Mouse (Mus musculus) MEL (cell line): ENCODE measurements around the gene Zfp146.

Experiments
- CHD1 ChIP-seq: IDR thresholded peaks from 2 replicates; pipeline ENCODE4 v1.6.1; 2012; ENCODE audit warnings: low read depth, mild to moderate bottlenecking, inconsistent platforms, low read length, improper control_type of control experiment
- CTCF ChIP-seq, 3 experiments: IDR thresholded peaks in 2 of 3; conservative IDR thresholded peaks in 1 of 3; 2 replicates each; pipeline ENCODE4 v1.5.1; 2011 to 2012; ENCODE audit warnings: low read length in 3 of 3, low read depth in 2 of 3, mild to moderate bottlenecking in 2 of 3, improper control_type of control experiment in 1 of 3, inconsistent platforms in 1 of 3, mixed read lengths in 1 of 3, moderate library complexity in 1 of 3; ENCODE audit not compliant: control insufficient read depth in 1 of 3, insufficient read depth in 1 of 3, poor library complexity in 1 of 3, severe bottlenecking in 1 of 3
- ELF1 ChIP-seq: IDR thresholded peaks from 2 replicates; pipeline ENCODE4 v1.6.1; 2014; ENCODE audit warnings: low read depth, mild to moderate bottlenecking, inconsistent platforms, low read length, improper control_type of control experiment, moderate library complexity
- EP300 ChIP-seq, 2 experiments: IDR thresholded peaks; 2 replicates each; pipeline ENCODE4 v1.6.1; 2011; ENCODE audit warnings: improper control_type of control experiment in 2 of 2, low read length in 2 of 2, low read depth in 1 of 2, mild to moderate bottlenecking in 1 of 2
- GABPA ChIP-seq: IDR thresholded peaks from 2 replicates; pipeline ENCODE4 v1.6.1; 2012; ENCODE audit warnings: low read depth, mild to moderate bottlenecking, inconsistent platforms, low read length, improper control_type of control experiment, moderate library complexity
- MAZ ChIP-seq: IDR thresholded peaks from 2 replicates; pipeline ENCODE4 v1.6.1; 2012; ENCODE audit warnings: low read depth, mild to moderate bottlenecking, inconsistent platforms, low read length, improper control_type of control experiment
- MYC ChIP-seq: IDR thresholded peaks from 2 replicates; pipeline ENCODE4 v1.6.1; 2011; ENCODE audit warnings: low read depth, mild to moderate bottlenecking, low read length, improper control_type of control experiment, moderate library complexity
- NELFE ChIP-seq: IDR thresholded peaks from 2 replicates; pipeline ENCODE4 v1.6.1; 2011; ENCODE audit warnings: low read depth, low read length, improper control_type of control experiment
- POLR2A ChIP-seq, 2 experiments: IDR thresholded peaks; 2 replicates each; pipeline ENCODE4 v1.6.1; 2011 to 2012; ENCODE audit warnings: low read length in 2 of 2, mild to moderate bottlenecking in 2 of 2, control low read depth in 1 of 2, improper control_type of control experiment in 1 of 2, low read depth in 1 of 2, moderate library complexity in 1 of 2; ENCODE audit not compliant: control insufficient read depth in 1 of 2, insufficient read depth in 1 of 2, poor library complexity in 1 of 2
- UBTF ChIP-seq: IDR thresholded peaks from 2 replicates; pipeline ENCODE4 v1.6.1; 2012; ENCODE audit warnings: low read depth, mild to moderate bottlenecking, inconsistent platforms, low read length, improper control_type of control experiment, moderate library complexity, borderline replicate concordance; ENCODE audit not compliant: insufficient read depth
- ZNF384 ChIP-seq: IDR thresholded peaks from 2 replicates; pipeline ENCODE4 v1.6.1; 2012; ENCODE audit warnings: low read depth, mild to moderate bottlenecking, inconsistent platforms, low read length, improper control_type of control experiment

GRCm38 (mm10) chr7:30194101-30194831 lies 24.7 kb upstream of the Zfp146 start:
- TF ChIP-seq POLR2A (IDR thresholded peaks at IDR 0.05; ENCODE audit: control insufficient read depth in 1 of 2, insufficient read depth in 1 of 2, low read depth in 1 of 2, low read length in 2 of 2, poor library complexity in 1 of 2) (no peak), UBTF (no peak), ZNF384 (peak; percentile 98), NELFE (0 out of 2 replicates have a peak, but pooled peaks have one; percentile 18), CTCF (IDR thresholded peaks at IDR 0.05 in 2 of 3, conservative IDR thresholded peaks at IDR 0.05 in 1 of 3; ENCODE audit: control insufficient read depth in 1 of 3, insufficient read depth in 1 of 3, low read depth in 2 of 3, low read length in 3 of 3, poor library complexity in 1 of 3, severe bottlenecking in 1 of 3) (no peak), MAZ (peak; percentile 49; the same call in 1 of the 2 replicates), EP300 (IDR thresholded peaks at IDR 0.05; ENCODE audit: low read depth in 1 of 2, low read length in 2 of 2) (no peak), CHD1 (no peak), MYC (no peak), GABPA (no peak), ELF1 (0 out of 2 replicates have a peak, but pooled peaks have one; percentile 46)
